10 mouse cellular contexts compared by ENCODE assay signal in the genomic region with DNA sequence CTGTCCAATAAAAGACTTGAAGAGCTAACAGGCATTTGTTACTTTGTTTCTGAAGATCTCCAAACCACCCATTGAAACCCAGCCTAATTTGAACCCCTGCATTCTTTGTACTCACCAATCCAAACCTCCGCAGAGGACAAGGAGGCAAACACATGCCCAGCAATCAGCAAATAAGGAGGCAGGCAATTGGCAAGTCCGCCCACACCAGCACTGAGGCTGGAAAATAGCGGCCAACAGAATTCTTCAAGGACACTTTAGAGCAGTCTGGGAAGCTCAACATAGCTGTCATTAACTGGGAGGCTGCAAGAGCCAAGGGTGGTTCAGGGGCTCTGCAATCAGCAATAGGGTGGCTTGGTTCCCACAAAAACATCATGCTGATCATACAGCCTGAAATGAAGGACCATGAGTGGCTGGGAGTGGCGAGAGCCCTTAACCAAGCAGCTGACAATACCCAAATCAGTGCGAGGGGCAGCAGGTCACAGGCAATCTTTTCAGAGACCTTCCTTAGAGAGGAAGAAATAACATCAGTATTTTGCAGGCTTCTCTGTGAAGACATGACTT.
DNase-seq lines count a peak whose midpoint lies in the region; ATAC-seq lines count a peak whose summit lies in the region.
"Had no signal": no experiment of that assay in that cellular context is flagged by ENCODE, and none has a peak within 500 bp of the region (broad histone marks: within the 10 kb centered on the region; RNA-seq: fewer than 3 reads in every experiment).

No protein-coding gene starts in this region.

- H3K27me3 ChIP-seq in midbrain, embryonic 10.5 days (ENCODE audit: low read depth, poor library complexity, severe bottlenecking) = no peaks in the 10 kb centered on the region
- H3K27me3 ChIP-seq in midbrain, embryonic 15.5 days (replicated peaks) = no peaks in the 10 kb centered on the region
- H3K27me3 ChIP-seq in hindbrain, embryonic 10.5 days (ENCODE audit: insufficient read depth, poor library complexity, severe bottlenecking) = no peaks in the 10 kb centered on the region
- H3K27me3 ChIP-seq: megakaryocyte, embryonic 14.5 days had no signal

- H3K9me3 ChIP-seq in midbrain, embryonic 10.5 days (replicated peaks) = no peaks in the 10 kb centered on the region
- H3K9me3 ChIP-seq in midbrain, embryonic 15.5 days = no peaks in the 10 kb centered on the region
- no peaks in the 10 kb centered on the region for H3K9me3 ChIP-seq in hindbrain, embryonic 10.5 days
- H3K9me3 ChIP-seq: megakaryocyte, embryonic 14.5 days had no signal

- H3K9ac ChIP-seq in midbrain, embryonic 15.5 days = no peak overlapping the region

- peak overlapping the region; percentile 18; the same call in 1 of the 2 replicates for H3K4me3 ChIP-seq in midbrain, embryonic 10.5 days
- H3K4me3 ChIP-seq in midbrain, embryonic 15.5 days = no peak overlapping the region
- no peak overlapping the region for H3K4me3 ChIP-seq in hindbrain, embryonic 10.5 days
- H3K4me3 ChIP-seq: megakaryocyte, embryonic 14.5 days had no signal

- H3K4me2 ChIP-seq in midbrain, embryonic 15.5 days = no peak overlapping the region

- H3K36me3 ChIP-seq in midbrain, embryonic 10.5 days = no peaks in the 10 kb centered on the region
- no peaks in the 10 kb centered on the region for H3K36me3 ChIP-seq in midbrain, embryonic 15.5 days (replicated peaks)
- H3K36me3 ChIP-seq in hindbrain, embryonic 10.5 days = no peaks in the 10 kb centered on the region

- peaks cover 18% of the 10 kb centered on the region for H3K4me1 ChIP-seq in midbrain, embryonic 10.5 days
- peaks cover 5% of the 10 kb centered on the region; the same call in 1 of the 2 replicates for H3K4me1 ChIP-seq in midbrain, embryonic 15.5 days
- peaks cover 16% of the 10 kb centered on the region for H3K4me1 ChIP-seq in hindbrain, embryonic 10.5 days (replicated peaks)
- H3K4me1 ChIP-seq: megakaryocyte, embryonic 14.5 days had no signal

- 33% methylated on average over 5 of the region's 5 CpGs for WGBS in midbrain, embryonic 10.5 days
- WGBS in midbrain, embryonic 15.5 days = 29% methylated on average over 5 of the region's 5 CpGs
- 29% methylated on average over 5 of the region's 5 CpGs for WGBS in hindbrain, embryonic 10.5 days

- peak; percentile 47 for DNase-seq in midbrain, embryonic 10.5 days (ENCODE audit: low spot score)
- peak; percentile 7 to 11 for DNase-seq in frontal cortex, postnatal 14 days (ENCODE audit: low spot score in 2 of 2)
- DNase-seq in hindbrain, embryonic 10.5 days (ENCODE audit: low spot score) = peak; percentile 41
- peak; percentile 26 for DNase-seq in lung, postnatal 14 days
- peak; percentile 83 for DNase-seq in testis, postnatal 14 days (ENCODE audit: low spot score)
- DNase-seq in MN1 (ENCODE audit: low spot score) = no peak
- DNase-seq in urinary bladder, postnatal 14 days (ENCODE audit: low spot score) = no peak

- peak overlapping the region; percentile 81 for H3K27ac ChIP-seq in midbrain, embryonic 10.5 days (replicated peaks)
- no peak overlapping the region for H3K27ac ChIP-seq in midbrain, embryonic 15.5 days
- H3K27ac ChIP-seq in hindbrain, embryonic 10.5 days = peak overlapping the region; percentile 71

- no peak; the same call in 1 of the 2 replicates for ATAC-seq in midbrain, embryonic 15.5 days (replicated peaks)
- ATAC-seq: Patski had no signal

Comparison
In these comparisons a context has a peak if more than half of its experiments do, and no peak if none do; other contexts are left out.
1. DNase-seq: peak in midbrain, embryonic 10.5 days (single experiment), frontal cortex, postnatal 14 days (2 of 2), hindbrain, embryonic 10.5 days (single experiment), lung, postnatal 14 days (single experiment) and testis, postnatal 14 days (single experiment); none in MN1 (single experiment) and urinary bladder, postnatal 14 days (single experiment).